Mouse (Mus musculus): ENCODE measurements around the gene Pecam1. TPM values are rescaled to one million over a fixed set of nuclear protein-coding genes. Genes with fewer than 3 reads are reported as not detected.

The Pecam1 gene
- polyA plus RNA-seq, 1 experiment from 2014 or later, result 18.3 TPM

DNA sequence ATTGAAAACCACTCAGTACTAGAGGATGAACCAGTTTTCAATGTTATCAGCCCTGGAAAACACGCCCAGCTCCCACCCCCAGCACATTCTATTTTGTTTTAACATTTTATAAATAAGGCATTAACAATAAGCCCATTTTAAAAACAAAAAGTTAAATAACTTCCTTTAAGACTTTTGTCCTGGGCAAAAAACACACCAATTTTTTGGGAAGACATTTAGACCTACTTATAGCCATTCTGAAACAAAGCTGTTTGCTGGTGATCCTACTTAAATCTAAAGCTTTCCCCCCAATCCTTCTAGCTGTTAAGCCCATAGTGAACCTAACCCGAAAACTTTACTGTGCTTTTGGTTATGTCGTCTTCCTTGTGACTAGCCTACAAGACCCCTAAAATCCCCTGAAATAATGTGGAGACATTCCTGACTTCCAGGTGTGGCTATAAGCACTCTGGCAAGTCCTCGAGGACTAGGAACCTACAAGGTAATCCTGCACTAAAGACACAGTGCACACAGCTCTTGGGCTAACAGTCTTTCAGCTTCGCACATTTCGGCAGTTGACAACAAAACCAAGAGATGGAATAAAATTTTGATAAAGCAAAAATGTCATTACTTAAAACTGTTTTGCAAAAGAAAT, 30.3 kb upstream of the Pecam1 start:
- Histone ChIP-seq H3K36me3 (peaks cover 70% of the 10 kb centered on the region), H3K27ac (no peak overlapping the region)

DNA sequence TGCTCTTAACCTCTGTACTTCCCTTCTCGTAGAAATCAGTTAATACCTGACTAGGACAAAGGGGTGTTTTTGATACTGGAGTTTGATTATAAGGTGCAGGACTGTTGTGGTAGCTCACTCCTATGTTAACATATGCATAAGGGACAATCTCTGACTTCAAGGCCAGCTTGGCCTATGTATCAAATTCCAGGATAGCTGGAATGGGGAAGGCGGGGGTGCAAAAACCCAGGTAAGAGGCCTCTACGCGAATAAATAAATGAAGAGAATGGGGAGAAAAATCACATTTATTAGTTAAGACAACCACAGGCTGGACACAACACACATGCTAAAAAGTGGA, 29.6 kb upstream of the Pecam1 start:
- Histone ChIP-seq H3K4me1 (replicated peaks) (peaks cover 14% of the 10 kb centered on the region; the same call in 1 of the 2 replicates), H3K27ac (peak overlapping the region; percentile 91; the same call in 1 of the 2 replicates), H3K36me3 (peaks cover 70% of the 10 kb centered on the region), H3K9me3 (no peaks in the 10 kb centered on the region), H3K4me3 (peak overlapping the region; percentile 75; the same call in 1 of the 2 replicates), H3K27me3 (ENCODE audit: insufficient read depth, poor library complexity, severe bottlenecking) (no peaks in the 10 kb centered on the region)
- 72% methylated on average over 4 of the region's 4 CpGs for WGBS
- DNase-seq (ENCODE audit: low spot score), result no peak

More for the DNA sequence above, 30.3 kb upstream of the Pecam1 start:
- Histone ChIP-seq H3K9me3 (no peaks in the 10 kb centered on the region), H3K4me3 (no peak overlapping the region), H3K27me3 (ENCODE audit: insufficient read depth, poor library complexity, severe bottlenecking) (no peaks in the 10 kb centered on the region), H3K4me1 (replicated peaks) (peaks cover 20% of the 10 kb centered on the region)
- no peak for DNase-seq (ENCODE audit: low spot score)
- WGBS, result 84% methylated on average over 6 of the region's 6 CpGs

DNA sequence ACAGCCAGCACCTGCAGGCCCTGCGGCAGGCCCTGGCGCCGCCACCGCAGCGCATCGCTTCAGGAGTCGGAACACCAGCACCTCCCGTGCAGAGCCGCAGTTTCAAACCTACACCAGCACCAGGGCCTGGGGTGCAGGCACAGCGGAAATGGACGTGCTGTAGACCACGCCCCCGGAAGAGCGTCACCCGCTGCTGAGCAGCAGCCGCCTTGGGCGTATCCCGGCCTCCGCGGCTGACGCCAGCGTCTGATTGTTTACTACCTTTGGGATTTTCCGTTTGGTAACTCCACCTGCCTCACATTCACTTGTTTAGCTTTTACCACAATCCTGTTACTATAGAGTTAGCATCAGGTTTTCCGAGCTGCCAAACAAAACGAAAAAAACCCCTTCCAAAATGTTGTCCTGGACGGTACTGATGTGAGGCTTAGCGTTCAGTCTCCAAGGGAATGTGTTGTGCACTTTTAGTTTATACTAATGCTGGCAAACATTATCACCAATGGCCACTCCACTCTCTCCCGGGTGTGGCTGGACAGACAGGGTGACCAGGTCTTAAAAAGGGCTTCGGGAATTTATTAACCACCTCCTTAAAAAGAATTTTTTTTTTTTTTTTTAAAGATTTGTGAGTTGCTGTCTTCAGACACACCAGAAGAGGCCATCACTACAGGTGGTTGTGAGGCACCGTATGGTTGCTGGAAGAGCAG, 29.1 kb upstream of the Pecam1 start, which contains the start of gene Polg2:
Gene Polg2, minus strand, starts transcription at position 150 of the 701 bp plus-strand sequence.
- 2% methylated on average over 30 of the region's 30 CpGs for WGBS
- Histone ChIP-seq H3K27me3 (ENCODE audit: insufficient read depth, poor library complexity, severe bottlenecking) (no peaks in the 10 kb centered on the region), H3K4me1 (replicated peaks) (peaks cover 14% of the 10 kb centered on the region; the same call in 1 of the 2 replicates), H3K36me3 (peaks cover 70% of the 10 kb centered on the region), H3K4me3 (peak within 1 kb of the TSS; percentile 75), H3K27ac (peak within 1 kb of the TSS; percentile 91), H3K9me3 (no peaks in the 10 kb centered on the region)
- peak; percentile 92 for DNase-seq (ENCODE audit: low spot score)

DNA sequence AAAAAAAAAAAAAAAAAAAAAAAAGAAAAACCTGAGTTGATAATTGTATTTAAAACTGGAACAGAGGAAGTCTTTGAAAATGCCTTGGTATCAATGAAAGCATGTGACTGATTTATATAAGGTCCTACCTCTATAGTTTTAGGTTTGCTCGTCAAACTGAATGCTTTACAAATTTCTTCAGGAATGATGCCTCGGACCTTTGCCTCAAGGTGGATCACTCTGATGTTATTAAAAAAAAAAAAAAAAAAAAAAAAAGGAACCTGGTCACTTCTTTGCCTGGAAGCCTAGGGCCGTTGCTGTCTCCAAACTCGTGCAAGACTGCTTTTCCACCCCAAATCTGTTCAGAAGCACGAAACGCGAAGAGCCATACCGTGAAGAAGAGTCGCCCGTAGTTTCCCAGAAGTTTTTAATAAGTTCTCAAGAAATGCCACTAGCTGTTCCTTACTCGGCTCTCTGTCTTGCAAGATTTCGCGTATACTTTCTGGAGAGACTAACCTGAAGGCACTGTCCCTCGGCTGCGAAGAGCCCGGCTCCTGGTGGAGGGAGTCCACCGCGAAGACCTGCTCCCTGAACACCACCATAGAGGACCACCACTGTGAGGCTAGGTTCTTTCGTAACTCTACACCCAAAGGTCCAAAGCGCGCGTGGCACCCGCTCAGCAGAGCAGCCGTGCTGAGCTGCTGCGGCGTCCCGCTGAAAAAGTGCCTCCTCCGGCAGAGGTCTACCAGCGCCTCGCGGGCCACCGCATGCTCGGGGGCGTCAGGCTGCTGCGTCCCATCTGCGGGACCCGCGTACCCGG, 28.4 kb upstream of the Pecam1 start:
- Histone ChIP-seq H3K4me3 (peak overlapping the region; percentile 75), H3K27me3 (ENCODE audit: insufficient read depth, poor library complexity, severe bottlenecking) (no peaks in the 10 kb centered on the region), H3K36me3 (peaks cover 70% of the 10 kb centered on the region), H3K9me3 (no peaks in the 10 kb centered on the region), H3K27ac (peak overlapping the region; percentile 91), H3K4me1 (replicated peaks) (peaks cover 14% of the 10 kb centered on the region; the same call in 1 of the 2 replicates)
- DNase-seq (ENCODE audit: low spot score), result no peak
- WGBS, result 3% methylated on average over 39 of the region's 39 CpGs

DNA sequence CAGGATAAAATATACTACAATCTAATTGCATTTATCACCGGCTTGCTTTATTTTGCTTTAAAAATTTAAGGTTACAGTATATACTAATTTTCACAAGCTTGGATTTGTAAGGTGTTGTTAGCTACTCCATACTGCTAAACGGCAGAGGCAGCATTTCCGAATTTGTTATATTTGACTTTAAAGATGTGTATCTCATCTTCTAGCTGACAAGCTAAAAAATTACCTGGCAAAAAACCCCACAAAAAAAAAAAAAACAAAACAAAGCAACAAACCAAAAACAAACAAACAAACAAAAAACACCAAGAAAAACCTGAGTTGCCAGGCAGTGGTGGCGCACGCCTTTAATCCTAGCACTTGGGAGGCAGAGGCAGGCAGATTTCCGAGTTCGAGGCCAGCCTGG, 27.7 kb upstream of the Pecam1 start:
- H3K4me1 ChIP-seq (replicated peaks), result peaks cover 14% of the 10 kb centered on the region; the same call in 1 of the 2 replicates
- H3K27ac ChIP-seq, result no peak overlapping the region
- H3K27me3 ChIP-seq (ENCODE audit: insufficient read depth, poor library complexity, severe bottlenecking), result no peaks in the 10 kb centered on the region
- DNase-seq (ENCODE audit: low spot score), result no peak
- peaks cover 70% of the 10 kb centered on the region for H3K36me3 ChIP-seq
- H3K9me3 ChIP-seq, result no peaks in the 10 kb centered on the region
- 93% methylated on average over 7 of the region's 7 CpGs for WGBS
- no peak overlapping the region for H3K4me3 ChIP-seq

DNA sequence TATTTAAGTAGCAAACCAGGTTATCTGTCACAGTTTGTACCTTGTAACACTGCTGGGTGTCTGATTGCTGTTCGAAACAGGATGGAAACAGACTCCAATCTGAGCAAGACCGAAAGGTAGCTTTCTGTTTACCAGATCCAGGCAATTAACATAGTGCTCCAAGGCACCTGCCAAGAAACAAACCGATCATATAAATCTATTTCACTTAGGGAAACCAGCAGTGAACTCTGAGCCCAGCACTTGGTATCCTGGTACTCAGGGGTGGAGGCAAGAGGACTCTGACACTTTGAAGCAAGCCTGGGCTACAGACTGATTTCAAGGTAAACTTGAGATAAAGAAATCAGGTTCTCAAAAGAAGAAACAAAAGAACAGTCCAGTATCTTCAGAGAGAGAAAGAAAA, 27.0 kb upstream of the Pecam1 start:
- H3K36me3 ChIP-seq, result peaks cover 70% of the 10 kb centered on the region
- 93% methylated on average over 3 of the region's 3 CpGs for WGBS
- no peak for DNase-seq (ENCODE audit: low spot score)
- no peak overlapping the region for H3K4me3 ChIP-seq
- no peaks in the 10 kb centered on the region for H3K27me3 ChIP-seq (ENCODE audit: insufficient read depth, poor library complexity, severe bottlenecking)
- no peak overlapping the region for H3K27ac ChIP-seq
- H3K4me1 ChIP-seq (replicated peaks), result peaks cover 14% of the 10 kb centered on the region; the same call in 1 of the 2 replicates
- H3K9me3 ChIP-seq, result no peaks in the 10 kb centered on the region

DNA sequence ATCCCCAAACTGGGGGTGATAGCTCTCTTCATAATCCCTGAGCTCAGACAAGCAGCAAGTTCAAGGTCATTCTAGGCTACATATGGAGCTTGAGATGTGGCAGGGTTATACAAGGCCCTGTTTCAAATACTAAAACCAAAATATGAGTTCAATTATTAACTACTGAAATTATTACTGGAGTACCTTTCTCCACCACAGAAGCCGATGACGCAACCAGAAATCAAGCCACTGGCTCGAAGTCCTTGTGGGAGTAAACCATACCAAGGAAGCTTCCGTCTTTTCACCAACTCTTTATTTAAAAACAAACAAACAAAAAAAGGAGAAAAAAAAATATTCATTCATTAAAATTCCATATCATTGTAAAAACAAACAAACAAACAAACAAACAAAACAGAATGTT, 26.5 kb upstream of the Pecam1 start:
- H3K36me3 ChIP-seq, result peaks cover 70% of the 10 kb centered on the region

DNA sequence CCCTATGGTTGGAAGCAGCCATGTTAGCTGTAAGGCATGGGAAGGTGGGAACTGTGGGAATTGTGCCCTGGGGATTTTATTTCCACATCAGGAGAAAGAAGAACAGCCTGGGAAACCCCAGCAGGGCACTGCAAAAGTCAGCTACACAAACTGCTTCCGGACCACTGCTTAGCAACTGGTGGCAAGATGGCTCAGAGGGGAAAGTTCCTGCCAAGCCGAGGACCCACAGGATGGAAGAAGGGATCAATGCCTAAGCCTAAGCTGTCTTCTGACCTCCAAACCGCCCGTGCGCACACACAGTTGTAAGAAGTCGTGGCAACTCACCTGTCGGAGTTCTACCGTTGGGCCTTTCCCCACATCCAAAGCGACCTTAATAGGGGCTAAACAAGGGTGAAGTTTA, 22.6 kb upstream of the Pecam1 start:
- Histone ChIP-seq H3K36me3 (peaks cover 88% of the 10 kb centered on the region), H3K9me3 (peaks cover 4% of the 10 kb centered on the region), H3K27me3 (ENCODE audit: insufficient read depth, poor library complexity, severe bottlenecking) (no peaks in the 10 kb centered on the region), H3K4me3 (no peak overlapping the region), H3K4me1 (replicated peaks) (no peaks in the 10 kb centered on the region), H3K27ac (no peak overlapping the region)
- 89% methylated on average over 9 of the region's 9 CpGs for WGBS
- no peak for DNase-seq (ENCODE audit: low spot score)

More for the DNA sequence above, 26.5 kb upstream of the Pecam1 start:
- Histone ChIP-seq H3K4me3 (no peak overlapping the region), H3K9me3 (no peaks in the 10 kb centered on the region), H3K27me3 (ENCODE audit: insufficient read depth, poor library complexity, severe bottlenecking) (no peaks in the 10 kb centered on the region), H3K27ac (no peak overlapping the region), H3K4me1 (replicated peaks) (peaks cover 14% of the 10 kb centered on the region; the same call in 1 of the 2 replicates)
- no peak for DNase-seq (ENCODE audit: low spot score)
- 97% methylated on average over 4 of the region's 4 CpGs for WGBS

DNA sequence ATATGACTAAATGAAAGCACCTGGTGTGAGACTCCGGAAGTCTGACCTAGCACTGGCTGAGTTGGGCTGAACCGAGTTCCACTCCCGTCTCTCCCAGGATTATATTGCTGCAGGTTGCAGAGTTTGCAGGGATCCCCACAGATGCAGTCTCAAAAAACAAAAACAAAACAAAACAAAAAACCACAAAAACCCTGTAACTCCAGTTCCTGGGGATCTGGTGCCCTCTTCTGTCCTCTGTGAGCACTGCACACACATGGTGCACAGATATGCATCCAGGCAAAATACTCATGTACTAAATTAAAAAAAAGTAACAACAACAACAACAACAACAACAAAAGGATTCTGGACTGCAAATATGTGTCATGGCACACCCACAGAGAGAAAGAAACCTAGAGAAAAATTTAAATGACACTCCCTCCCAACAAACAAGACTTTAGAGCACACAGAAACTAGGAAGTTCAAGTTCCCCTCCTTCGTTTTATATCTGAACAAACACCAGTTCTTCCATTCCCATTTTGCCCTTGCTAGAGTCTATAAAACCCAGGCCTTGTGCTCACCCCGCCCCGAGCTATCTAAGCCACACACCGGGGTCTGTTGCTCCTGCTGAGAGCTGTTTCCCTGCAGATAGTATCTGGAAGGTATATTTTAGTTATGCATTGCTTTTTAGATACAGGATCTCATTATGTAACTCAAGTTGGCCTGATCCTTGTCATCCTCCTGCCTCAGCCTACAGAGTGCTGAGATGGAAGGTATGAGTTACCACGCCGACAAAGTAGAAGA, 20.0 kb upstream of the Pecam1 start:
- WGBS, result 94% methylated on average over 9 of the region's 9 CpGs
- no peaks in the 10 kb centered on the region for H3K4me1 ChIP-seq (replicated peaks)
- H3K27ac ChIP-seq, result no peak overlapping the region
- H3K9me3 ChIP-seq, result peaks cover 10% of the 10 kb centered on the region
- no peak for DNase-seq (ENCODE audit: low spot score)
- H3K36me3 ChIP-seq, result peaks cover 98% of the 10 kb centered on the region
- H3K4me3 ChIP-seq, result no peak overlapping the region
- no peaks in the 10 kb centered on the region for H3K27me3 ChIP-seq (ENCODE audit: insufficient read depth, poor library complexity, severe bottlenecking)

DNA sequence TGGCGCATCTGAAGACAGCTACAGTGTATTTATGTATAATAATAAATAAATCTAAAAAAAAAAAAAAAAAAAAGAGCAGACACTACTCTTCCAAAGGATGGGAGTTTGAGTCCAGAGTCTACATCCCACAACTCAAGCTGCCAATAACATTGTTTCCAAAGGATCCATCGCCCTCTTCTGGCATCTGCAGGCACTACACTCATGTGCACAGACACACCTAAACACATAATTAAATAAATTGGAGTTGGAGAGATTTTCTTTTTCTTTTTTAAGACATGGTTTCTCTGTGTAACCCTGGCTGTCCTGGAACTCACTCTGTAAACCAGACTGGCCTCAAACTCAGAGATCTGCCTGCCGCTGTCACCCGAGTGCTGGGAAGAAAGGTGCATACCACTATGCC, 17.1 kb upstream of the Pecam1 start:
- Histone ChIP-seq H3K4me3 (no peak overlapping the region), H3K9me3 (peaks cover 10% of the 10 kb centered on the region), H3K4me1 (replicated peaks) (peaks cover 8% of the 10 kb centered on the region), H3K27ac (no peak overlapping the region), H3K27me3 (ENCODE audit: insufficient read depth, poor library complexity, severe bottlenecking) (no peaks in the 10 kb centered on the region), H3K36me3 (peaks cover 80% of the 10 kb centered on the region)
- 90% methylated on average over 4 of the region's 4 CpGs for WGBS
- no peak for DNase-seq (ENCODE audit: low spot score)

DNA sequence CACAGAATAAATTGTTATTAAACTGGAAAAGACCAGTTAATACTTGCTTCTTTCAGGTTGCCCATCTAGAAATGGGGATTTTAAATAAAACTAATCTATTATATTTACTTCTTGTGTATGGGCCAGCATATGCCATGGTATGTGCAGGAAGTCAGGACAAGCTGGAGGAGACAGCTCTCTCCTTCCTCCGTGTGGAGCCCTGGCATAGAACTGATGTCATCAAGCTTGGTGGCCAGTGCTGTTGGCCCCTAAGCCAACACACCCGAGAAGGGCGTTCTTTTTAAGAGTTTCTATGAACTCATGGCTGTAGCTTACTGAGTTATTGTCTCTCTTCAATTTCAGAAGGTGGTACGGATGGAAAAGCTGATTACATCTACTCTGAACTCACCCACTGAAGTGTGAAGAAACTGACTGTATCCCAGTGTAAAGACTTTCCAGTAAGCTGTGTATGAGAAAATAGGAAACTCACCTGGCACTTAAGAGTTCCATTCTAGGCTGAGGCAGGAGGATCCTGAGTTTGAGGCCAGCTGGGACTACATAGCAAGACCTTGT, 16.3 kb upstream of the Pecam1 start:
- H3K9me3 ChIP-seq, result peaks cover 10% of the 10 kb centered on the region
- H3K27me3 ChIP-seq (ENCODE audit: insufficient read depth, poor library complexity, severe bottlenecking), result no peaks in the 10 kb centered on the region
- no peak for DNase-seq (ENCODE audit: low spot score)
- peaks cover 13% of the 10 kb centered on the region for H3K4me1 ChIP-seq (replicated peaks)
- WGBS, result 94% methylated on average over 4 of the region's 4 CpGs
- H3K4me3 ChIP-seq, result no peak overlapping the region
- peaks cover 71% of the 10 kb centered on the region for H3K36me3 ChIP-seq
- H3K27ac ChIP-seq, result no peak overlapping the region

DNA sequence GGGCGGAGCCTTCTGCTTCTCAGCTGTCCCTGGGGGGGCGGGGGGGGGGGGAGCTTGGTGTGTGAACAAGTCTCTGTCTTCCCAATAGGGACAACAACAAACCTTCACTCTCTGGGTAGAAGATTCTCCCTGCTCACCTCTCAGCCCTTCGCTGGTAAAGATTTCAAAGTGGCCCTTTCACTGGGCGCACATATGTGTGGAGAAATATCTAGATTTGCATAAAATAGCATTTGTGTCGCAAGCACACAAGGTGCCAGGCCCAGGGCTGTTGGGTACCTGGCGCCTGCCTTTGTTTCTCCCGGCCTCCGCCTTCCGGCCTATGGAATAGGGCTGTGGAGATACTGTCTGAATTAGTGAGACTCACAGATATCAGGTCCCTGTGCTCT, 12.4 kb upstream of the Pecam1 start:
- Histone ChIP-seq H3K4me3 (no peak overlapping the region), H3K9me3 (peaks cover 3% of the 10 kb centered on the region), H3K4me1 (replicated peaks) (peaks cover 15% of the 10 kb centered on the region), H3K36me3 (peaks cover 35% of the 10 kb centered on the region), H3K27me3 (ENCODE audit: insufficient read depth, poor library complexity, severe bottlenecking) (no peaks in the 10 kb centered on the region), H3K27ac (peak overlapping the region; percentile 62; the same call in 1 of the 2 replicates)
- DNase-seq (ENCODE audit: low spot score), result no peak
- 75% methylated on average over 9 of the region's 9 CpGs for WGBS
